Mouse (Mus musculus) liver, adult 2 months (tissue): Measurements from ENCODE around the gene Crygb.

ENCODE experiments used
- CTCF ChIP-seq: fragments of 200-500 bp; IDR thresholded peaks from 2 replicates; pipeline ENCODE4 v1.5.1; 2011; ENCODE audit warnings: low read depth, low read length, control low read depth
- POLR2A ChIP-seq: fragments of 200-500 bp; IDR thresholded peaks from 2 replicates; pipeline ENCODE4 v1.6.1; 2011; ENCODE audit warnings: low read length, control low read depth; ENCODE audit not compliant: insufficient read depth; ENCODE audit errors: extremely low read depth

DNA sequence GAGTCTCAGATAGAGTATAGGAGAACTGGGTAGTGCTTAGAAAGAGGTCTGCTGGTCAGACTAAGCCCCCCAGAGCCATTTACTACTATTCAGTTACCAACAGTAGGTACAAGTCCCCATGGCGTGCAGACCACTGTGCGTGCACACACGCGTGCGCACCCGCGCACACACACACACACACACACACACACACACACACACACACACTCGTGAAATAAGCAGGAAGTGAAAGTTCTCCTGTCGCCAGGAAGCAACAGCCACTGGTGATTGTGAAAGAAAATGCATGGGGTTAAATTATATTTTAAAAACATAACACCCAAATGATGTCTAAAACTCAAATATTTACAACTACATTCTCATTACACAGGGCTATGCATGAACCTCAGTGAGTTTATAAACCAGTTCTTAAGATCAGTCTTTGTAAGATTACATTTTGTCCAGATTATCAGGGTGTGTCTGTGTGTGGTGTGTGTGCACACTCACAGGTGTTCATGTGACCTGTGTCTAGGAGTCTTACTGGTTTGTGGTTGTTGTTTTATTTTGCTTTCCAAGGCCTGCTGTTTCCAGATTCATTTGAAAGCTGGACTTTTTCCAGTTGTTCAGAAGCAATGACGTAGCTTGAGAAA is 25.7 kb upstream of the Crygb start:
- no peak for TF ChIP-seq POLR2A
- no peak for TF ChIP-seq CTCF
